Mouse (Mus musculus) layer of hippocampus, postnatal 36 days (tissue): ENCODE results near the gene Epha7. TPM values are rescaled to one million over a fixed set of nuclear protein-coding genes. Genes with fewer than 3 reads are reported as not detected.
A peak's percentile ranks its signal among the peaks of the same experiment; 100 is the strongest.

Source experiments
- DNase-seq, 2 experiments: peaks; one replicate each; pipeline ENCODE4 v3.0.0; 2022
- total RNA-seq, 2 experiments: library from RNA; stranded (reverse); gene quantifications; 2 replicates each; pipeline ENCODE4 v1.2.3; 2021

Gene Epha7
- 100 to 1,000 TPM; 206 to 208 TPM for total RNA-seq

DNA sequence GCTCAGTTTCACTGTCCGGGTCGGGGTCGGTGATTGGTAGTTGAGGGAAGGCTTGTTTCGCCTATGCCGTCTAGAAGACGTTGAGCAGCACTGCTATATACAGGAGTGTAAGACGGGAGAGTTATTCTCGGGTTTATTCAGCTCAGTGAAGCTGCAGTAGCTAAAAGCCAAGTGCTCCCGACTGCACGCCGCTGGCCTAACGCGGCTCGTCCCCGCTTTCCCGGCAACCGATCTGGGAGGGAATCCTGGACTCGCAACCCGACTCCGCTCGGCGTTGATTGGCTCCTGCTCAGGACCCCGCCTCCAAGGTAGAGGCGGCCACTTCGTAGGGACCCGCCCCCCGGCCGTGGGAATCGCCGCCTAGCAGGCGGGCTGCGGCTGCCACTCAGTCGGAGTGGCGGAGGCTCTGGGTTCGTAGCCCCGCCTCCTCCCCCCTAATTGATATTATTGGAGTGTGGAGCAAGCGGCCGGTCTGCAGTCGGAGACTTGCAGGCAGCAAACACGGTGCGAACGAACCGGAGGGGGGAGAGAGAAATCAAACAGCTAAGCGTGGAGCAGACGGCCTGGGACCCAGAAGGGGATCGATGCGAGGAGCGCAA, at the start of gene Epha7:
Gene Epha7 (plus strand): TSS at position 441 of the 599 bp plus-strand sequence.
- peak; percentile 95 to 96 for DNase-seq

DNA sequence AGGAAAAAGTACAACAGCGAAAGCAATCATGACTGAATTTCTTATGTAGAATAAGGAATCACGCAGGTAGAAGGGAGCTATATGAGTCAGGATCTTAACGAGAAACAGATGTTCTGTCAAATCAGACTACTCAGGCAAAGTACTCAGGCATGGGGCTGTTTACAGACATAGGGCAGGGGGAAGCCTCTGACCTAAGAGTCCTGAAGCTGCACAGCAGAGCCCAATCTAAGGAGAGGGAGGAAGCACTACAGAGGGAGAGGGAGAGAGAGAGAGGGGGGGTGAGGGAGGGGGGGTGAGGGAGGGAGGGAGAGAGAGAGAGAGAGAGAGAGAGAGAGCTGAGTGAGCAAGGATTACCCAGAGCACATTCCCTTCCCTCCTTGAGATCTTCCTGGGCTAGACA, 29.0 kb upstream of the Epha7 start:
- no peak for DNase-seq

- no peak for DNase-seq
These were observed 4.1 kb upstream of the Epha7 start for GRCm38 (mm10) chr4:28808800-28809199.

DNA sequence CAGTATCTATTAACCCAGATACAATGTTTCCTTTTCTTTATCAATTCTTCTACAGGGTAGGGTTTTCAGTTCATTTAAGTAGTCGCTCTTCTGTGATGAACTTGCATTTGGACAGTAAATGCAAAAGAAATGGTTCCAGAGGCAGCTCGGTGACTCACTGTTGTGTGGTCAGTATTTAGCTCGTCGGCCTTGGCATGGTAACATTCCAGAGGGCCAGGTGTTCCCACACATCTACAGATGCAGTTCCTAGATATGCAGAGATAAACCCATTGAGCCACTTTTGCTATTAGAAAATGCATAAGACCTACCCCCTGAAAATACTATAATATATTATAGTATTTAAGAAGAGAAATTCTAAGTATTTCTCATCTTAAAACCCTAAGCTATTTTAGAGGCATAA, 3.2 kb upstream of the Epha7 start:
- no peak for DNase-seq

- DNase-seq = peak; percentile 46 to 49
These were observed 882 bp downstream of the Epha7 start for GRCm38 (mm10) chr4:28813551-28814475.

GRCm38 (mm10) chr4:28814476-28814815, 1.5 kb downstream of the Epha7 start:
- no peak for DNase-seq

DNA sequence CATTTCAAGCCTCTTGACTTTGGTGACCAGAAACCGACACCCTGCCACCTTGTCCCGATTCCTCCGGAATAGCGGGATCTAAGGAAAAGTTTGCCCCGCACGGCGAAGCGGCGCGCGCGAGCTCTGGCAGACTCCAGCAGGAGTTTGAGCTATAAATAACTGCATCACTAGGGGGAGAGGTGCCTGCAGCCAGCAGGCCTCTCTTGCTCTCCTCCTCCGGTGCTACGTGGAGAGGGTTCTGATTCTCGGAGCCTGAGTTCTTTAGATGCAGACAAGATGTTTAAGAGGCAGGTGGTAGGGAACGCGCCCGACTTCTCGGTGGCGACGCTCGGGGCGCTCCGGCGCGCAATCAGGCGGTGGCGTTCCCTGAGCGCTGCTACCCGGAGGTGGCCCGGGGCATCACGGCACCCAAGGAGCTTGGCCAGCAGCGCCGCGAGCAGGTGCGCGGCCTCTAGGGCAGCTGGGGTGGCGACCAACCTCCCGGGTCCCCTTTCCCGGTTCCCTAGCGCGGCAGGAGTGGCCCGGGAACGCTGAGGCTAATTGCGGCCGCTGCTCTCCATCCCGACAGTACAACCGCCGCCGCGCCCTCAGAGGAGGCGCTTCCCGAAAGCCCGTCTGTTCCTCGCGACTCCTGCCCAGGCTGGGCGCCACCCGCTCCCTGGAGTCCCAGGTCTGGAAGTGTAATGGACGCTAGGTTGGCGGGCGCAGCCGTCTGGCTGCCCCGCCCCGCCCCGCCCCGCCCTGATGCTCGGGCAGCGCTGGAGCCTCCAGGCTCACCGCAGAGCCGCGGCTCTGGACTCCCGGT, 2.1 kb downstream of the Epha7 start:
- peak; percentile 46 to 63 for DNase-seq

DNA sequence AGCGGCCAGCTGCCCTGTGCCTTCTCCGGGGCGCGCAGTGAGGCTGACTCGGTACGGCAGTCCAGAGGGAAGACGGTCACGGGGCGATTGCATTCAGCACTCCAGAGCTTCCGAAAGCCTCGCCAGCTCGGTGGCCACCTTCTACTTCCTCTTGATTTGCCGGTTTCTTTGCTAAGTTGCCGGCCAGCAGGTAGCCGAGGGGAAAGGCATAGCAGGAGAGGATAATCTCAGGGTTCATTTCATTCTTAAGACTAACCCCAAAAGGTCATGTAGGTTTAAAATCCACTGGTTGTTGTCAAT, 2.6 kb downstream of the Epha7 start:
- DNase-seq = peak; percentile 23 to 36

- no peak for DNase-seq
These were observed 10.7 kb downstream of the Epha7 start for GRCm38 (mm10) chr4:28823616-28824015.

DNA sequence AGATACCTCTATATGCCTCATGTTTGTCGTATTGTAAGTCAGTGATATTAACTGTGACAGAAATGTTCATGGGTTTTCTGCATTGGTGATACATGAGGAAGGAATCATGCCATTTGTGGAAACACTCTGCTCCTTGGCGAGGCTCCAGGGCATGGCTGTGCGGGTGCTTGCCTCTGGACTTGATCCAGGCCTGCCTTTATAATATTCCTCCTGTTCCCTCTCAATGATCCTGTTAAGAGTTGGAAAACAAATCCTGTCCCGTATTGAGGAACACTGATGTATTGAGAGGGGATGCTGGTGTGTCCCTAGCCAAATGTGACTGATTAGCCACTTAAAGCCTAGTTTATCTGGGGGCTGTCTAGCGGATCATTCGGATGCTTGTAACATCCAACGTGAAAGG, 11.7 kb downstream of the Epha7 start:
- DNase-seq = peak in 1 of 2 experiments; percentile 22

GRCm38 (mm10) chr4:28837669-28838068, 24.7 kb downstream of the Epha7 start:
- no peak for DNase-seq

GRCm38 (mm10) chr4:28846311-28846710, 33.4 kb downstream of the Epha7 start:
- DNase-seq = no peak

GRCm38 (mm10) chr4:28850388-28850787, 37.5 kb downstream of the Epha7 start:
- DNase-seq = no peak

DNA sequence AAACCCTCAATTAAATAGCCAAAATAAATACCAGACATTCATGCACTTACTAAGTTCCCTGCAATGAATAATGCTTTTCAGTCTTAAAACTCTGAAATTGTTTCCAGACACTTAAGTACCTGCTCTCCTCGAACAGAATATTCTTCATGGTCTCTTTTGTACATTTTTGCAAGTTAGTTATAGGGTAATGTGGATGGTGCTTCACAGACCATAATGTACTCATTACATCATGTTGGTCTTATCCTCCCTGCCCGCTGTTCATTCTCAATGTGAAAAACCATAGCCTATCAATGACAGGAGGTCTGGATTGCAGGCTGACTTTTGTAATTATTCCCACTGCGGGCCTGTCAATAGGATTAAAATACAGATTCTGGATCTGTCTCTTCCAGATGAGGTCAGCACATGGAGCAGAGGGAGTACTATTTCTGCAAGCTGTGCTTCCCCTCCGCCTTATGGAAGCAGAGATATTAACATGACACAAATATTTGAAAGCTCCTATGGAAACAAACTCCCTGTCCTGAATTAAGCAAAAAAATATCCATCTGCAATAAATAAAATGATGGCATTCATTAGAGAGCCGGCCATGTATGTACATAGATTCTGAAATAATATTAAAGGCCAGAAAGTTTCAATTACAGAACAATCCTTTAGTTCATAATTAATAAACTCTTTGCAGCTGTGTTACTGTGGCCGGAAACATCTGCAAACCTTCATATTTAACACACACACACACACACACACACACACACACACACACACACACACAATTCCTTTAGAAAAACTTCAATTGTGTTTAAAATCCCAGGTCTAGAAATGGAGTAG, 50.1 kb downstream of the Epha7 start:
- no peak for DNase-seq

DNA sequence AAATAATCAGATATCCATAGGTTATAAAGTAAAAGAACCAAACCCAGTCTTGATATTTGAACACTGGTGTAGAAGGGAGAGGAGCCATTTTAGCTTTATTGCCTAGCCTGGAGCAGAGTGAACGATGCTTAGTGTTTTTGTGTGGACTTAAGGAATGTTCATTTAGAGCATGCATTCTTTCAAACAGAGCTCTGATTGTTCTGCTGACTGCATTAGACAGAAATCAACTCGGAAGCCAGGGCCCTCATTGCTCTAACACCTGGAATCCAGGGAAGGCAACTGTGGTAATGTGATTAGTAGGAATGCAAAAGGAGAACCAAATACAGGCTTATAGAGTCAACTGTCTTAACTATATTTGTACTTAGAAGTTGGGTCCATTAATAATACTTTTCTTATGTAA, 53.5 kb downstream of the Epha7 start:
- DNase-seq = no peak

DNA sequence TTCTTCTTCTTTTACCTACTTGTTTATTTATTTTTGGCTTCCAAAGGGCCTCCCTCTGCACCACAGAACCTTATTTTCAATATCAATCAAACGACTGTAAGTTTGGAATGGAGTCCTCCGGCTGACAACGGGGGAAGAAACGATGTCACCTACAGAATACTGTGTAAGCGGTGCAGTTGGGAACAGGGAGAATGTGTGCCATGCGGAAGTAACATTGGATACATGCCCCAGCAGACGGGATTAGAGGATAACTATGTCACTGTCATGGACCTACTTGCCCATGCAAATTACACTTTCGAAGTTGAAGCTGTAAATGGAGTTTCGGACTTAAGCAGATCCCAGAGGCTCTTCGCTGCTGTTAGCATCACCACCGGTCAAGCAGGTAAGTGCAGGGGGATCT, 58.7 kb downstream of the Epha7 start:
- DNase-seq = no peak

- DNase-seq = no peak
These were observed 68.5 kb downstream of the Epha7 start for GRCm38 (mm10) chr4:28881271-28882044.

DNA sequence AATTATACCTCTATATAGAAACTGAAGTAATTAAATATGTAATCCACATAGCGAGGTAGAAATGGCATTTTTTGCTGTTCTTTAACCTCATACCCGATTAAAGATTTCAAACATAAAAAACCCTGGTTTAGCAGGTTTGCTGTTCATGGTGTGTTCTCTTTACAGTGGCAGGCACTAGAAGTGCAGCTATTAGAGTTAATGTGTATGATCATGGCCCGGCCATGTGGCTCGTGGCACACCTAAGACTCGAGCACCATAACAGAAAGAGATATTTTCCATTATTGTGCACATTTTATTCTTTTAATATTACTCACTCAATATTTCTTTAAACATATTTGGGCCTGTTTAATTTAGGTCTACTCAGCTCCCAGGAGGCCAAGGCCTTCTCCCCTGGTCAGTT, 76.7 kb downstream of the Epha7 start:
- DNase-seq = no peak

DNA sequence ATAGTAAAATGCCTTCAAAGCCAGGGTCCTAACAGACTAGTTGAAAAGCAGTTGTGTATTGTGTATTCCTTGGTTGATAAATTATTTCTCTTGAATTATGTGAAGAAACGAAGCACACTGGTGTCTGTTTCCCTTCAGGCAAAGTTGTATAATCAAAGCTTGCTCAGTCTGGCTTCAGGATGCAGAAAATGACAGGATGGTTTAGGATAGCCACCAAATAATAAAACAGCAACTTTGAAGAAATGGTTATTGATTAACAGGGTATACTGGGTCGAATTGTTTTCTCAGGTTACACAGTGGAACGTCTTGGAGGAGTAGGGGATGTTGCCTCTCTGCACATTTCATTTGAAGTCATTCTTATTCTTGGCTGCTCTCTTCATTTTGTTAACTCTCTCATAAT, 77.2 kb downstream of the Epha7 start:
- DNase-seq = no peak

GRCm38 (mm10) chr4:28895480-28895879, 82.5 kb downstream of the Epha7 start:
- peak in 1 of 2 experiments; percentile 40 for DNase-seq

GRCm38 (mm10) chr4:28899373-28899772, 86.4 kb downstream of the Epha7 start:
- no peak for DNase-seq

- no peak for DNase-seq
These were observed 86.9 kb downstream of the Epha7 start for GRCm38 (mm10) chr4:28899783-28900182.
